Mouse (Mus musculus): ENCODE results near the gene Gm20604. TPM values are rescaled to one million over a fixed set of nuclear protein-coding genes. Genes with fewer than 3 reads are reported as not detected.
A peak's percentile ranks its signal among the peaks of the same experiment; 100 is the strongest.

Gm20604 gene
- polyA plus RNA-seq, 1 experiment from 2014 or later, result 26.5 TPM

GRCm38 (mm10) chr12:102772676-102773075 lies 14.2 kb upstream of the Gm20604 start:
- H3K27ac ChIP-seq (ENCODE audit: low read length), result no peak overlapping the region
- H3K9ac ChIP-seq (ENCODE audit: low read length), result no peak overlapping the region
- 90% methylated on average over 5 of the region's 5 CpGs for WGBS
- ATAC-seq (ENCODE audit: low read depth), result no peak
- no peaks in the 10 kb centered on the region for H3K27me3 ChIP-seq (ENCODE audit: control insufficient read depth, insufficient read depth, low read depth, low read length)
- H3K4me3 ChIP-seq (ENCODE audit: low read length), result no peak overlapping the region
- no peaks in the 10 kb centered on the region for H3K4me1 ChIP-seq (replicated peaks; ENCODE audit: control insufficient read depth, insufficient read depth, low read length)
- H3K4me2 ChIP-seq (ENCODE audit: low read depth, low read length), result no peak overlapping the region
- no peaks in the 10 kb centered on the region for H3K9me3 ChIP-seq (ENCODE audit: control insufficient read depth, low read length)
- H3K36me3 ChIP-seq (ENCODE audit: control insufficient read depth, insufficient read depth, low read length), result peaks cover 43% of the 10 kb centered on the region

GRCm38 (mm10) chr12:102771601-102772000 lies 13.1 kb upstream of the Gm20604 start:
- H3K9me3 ChIP-seq (ENCODE audit: control insufficient read depth, low read length), result no peaks in the 10 kb centered on the region
- no peak for ATAC-seq (ENCODE audit: low read depth)

GRCm38 (mm10) chr12:102769000-102769399 lies 10.5 kb upstream of the Gm20604 start:
- H3K36me3 ChIP-seq (ENCODE audit: control insufficient read depth, insufficient read depth, low read length), result peaks cover 43% of the 10 kb centered on the region
- no peak overlapping the region for H3K9ac ChIP-seq (ENCODE audit: low read length)
- no peaks in the 10 kb centered on the region for H3K27me3 ChIP-seq (ENCODE audit: control insufficient read depth, insufficient read depth, low read depth, low read length)
- H3K4me1 ChIP-seq (replicated peaks; ENCODE audit: control insufficient read depth, insufficient read depth, low read length), result no peaks in the 10 kb centered on the region
- no peaks in the 10 kb centered on the region for H3K9me3 ChIP-seq (ENCODE audit: control insufficient read depth, low read length)
- ATAC-seq (ENCODE audit: low read depth), result no peak
- no peak overlapping the region for H3K4me3 ChIP-seq (ENCODE audit: low read length)
- H3K4me2 ChIP-seq (ENCODE audit: low read depth, low read length), result no peak overlapping the region
- WGBS, result 90% methylated on average over 4 of the region's 4 CpGs
- no peak overlapping the region for H3K27ac ChIP-seq (ENCODE audit: low read length)

More at GRCm38 (mm10) chr12:102771601-102772000, 13.1 kb upstream of the Gm20604 start:
- WGBS, result 95% methylated on average over 8 of the region's 8 CpGs
- Histone ChIP-seq H3K4me2 (ENCODE audit: low read depth, low read length) (no peak overlapping the region), H3K9ac (ENCODE audit: low read length) (no peak overlapping the region), H3K4me1 (replicated peaks; ENCODE audit: control insufficient read depth, insufficient read depth, low read length) (no peaks in the 10 kb centered on the region), H3K4me3 (ENCODE audit: low read length) (no peak overlapping the region), H3K27ac (ENCODE audit: low read length) (no peak overlapping the region), H3K27me3 (ENCODE audit: control insufficient read depth, insufficient read depth, low read depth, low read length) (no peaks in the 10 kb centered on the region), H3K36me3 (ENCODE audit: control insufficient read depth, insufficient read depth, low read length) (peaks cover 45% of the 10 kb centered on the region)

DNA sequence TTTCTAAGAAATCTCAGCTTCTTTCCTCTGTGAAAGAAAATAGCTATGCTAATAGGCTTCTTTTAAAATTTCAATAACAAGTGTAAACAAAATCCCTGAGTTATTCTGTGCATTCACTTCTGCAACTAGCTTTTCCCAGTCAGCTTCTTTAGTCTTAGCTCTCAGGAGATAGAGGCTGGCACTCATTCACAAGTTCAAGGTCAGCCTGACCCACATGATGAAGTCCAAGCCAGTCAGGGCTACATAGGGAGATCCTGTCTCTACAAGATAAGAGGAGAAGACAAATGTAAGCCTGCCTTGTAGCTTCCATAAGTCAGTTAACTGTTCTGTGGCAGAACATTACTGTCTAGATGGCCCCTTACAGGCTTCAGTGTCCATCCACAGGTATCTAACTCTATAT lies 5.2 kb upstream of the Gm20604 start:
- H3K9ac ChIP-seq (ENCODE audit: low read length), result no peak overlapping the region
- H3K4me1 ChIP-seq (replicated peaks; ENCODE audit: control insufficient read depth, insufficient read depth, low read length), result peaks cover 9% of the 10 kb centered on the region
- no peaks in the 10 kb centered on the region for H3K27me3 ChIP-seq (ENCODE audit: control insufficient read depth, insufficient read depth, low read depth, low read length)
- H3K4me2 ChIP-seq (ENCODE audit: low read depth, low read length), result no peak overlapping the region
- no peak for ATAC-seq (ENCODE audit: low read depth)
- peaks cover 16% of the 10 kb centered on the region for H3K36me3 ChIP-seq (ENCODE audit: control insufficient read depth, insufficient read depth, low read length)
- no peak overlapping the region for H3K4me3 ChIP-seq (ENCODE audit: low read length)
- H3K27ac ChIP-seq (ENCODE audit: low read length), result no peak overlapping the region
- no peaks in the 10 kb centered on the region for H3K9me3 ChIP-seq (ENCODE audit: control insufficient read depth, low read length)

DNA sequence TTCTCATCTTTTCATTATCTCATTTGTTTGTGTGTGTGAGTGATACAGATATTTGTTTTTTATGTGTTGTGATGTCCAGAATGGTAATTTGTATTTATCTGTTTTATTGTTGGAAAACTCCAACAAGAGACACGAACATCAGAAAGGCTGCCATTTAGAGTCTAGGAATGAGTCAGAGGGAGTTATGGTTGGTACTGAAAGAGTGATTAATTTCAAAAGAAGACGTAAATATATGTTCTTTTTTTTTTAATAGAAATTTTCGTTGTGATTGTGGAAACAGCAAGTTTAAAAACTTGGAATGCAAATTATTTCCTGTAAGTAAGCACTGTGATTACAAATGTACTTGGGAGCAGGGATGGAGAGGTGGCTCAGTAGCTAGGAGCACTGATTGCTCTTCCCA lies 3.2 kb upstream of the Gm20604 start:
- Histone ChIP-seq H3K36me3 (ENCODE audit: control insufficient read depth, insufficient read depth, low read length) (peaks cover 5% of the 10 kb centered on the region; the same call in 1 of the 2 replicates), H3K9me3 (ENCODE audit: control insufficient read depth, low read length) (no peaks in the 10 kb centered on the region), H3K9ac (ENCODE audit: low read length) (no peak overlapping the region), H3K27ac (ENCODE audit: low read length) (no peak overlapping the region), H3K4me1 (replicated peaks; ENCODE audit: control insufficient read depth, insufficient read depth, low read length) (peaks cover 10% of the 10 kb centered on the region), H3K27me3 (ENCODE audit: control insufficient read depth, insufficient read depth, low read depth, low read length) (no peaks in the 10 kb centered on the region), H3K4me3 (ENCODE audit: low read length) (no peak overlapping the region), H3K4me2 (ENCODE audit: low read depth, low read length) (no peak overlapping the region)
- ATAC-seq (ENCODE audit: low read depth), result no peak
- 78% methylated on average over 3 of the region's 3 CpGs for WGBS

DNA sequence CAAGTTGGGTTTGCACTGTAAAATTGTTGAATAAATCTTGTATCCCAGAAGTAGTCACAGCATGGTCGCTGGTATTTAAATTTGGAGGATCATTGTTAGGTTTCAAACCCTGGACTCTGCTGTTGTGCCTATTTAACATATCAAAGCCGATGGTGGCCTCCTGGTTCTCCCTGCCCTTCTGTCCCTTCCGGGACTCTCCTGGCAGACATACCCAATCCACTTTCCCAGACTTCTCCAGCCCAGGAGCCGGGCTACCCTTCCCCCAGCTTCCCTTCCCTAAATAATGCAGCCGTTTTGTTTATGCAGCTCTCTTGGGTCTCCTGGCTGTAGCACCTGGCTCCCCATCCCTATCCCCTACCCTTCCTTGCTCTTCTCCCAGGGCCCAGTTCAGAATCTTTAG lies 464 bp upstream of the Gm20604 start:
- no peak for ATAC-seq (ENCODE audit: low read depth)
- H3K9ac ChIP-seq (ENCODE audit: low read length), result peak overlapping the region; percentile 73
- H3K4me1 ChIP-seq (replicated peaks; ENCODE audit: control insufficient read depth, insufficient read depth, low read length), result peaks cover 16% of the 10 kb centered on the region
- H3K27ac ChIP-seq (ENCODE audit: low read length), result no peak overlapping the region
- 0 out of 2 replicates have a peak, but pooled peaks cover 2% of the 10 kb centered on the region for H3K36me3 ChIP-seq (ENCODE audit: control insufficient read depth, insufficient read depth, low read length)
- 4% methylated on average over 5 of the region's 5 CpGs for WGBS
- no peaks in the 10 kb centered on the region for H3K9me3 ChIP-seq (ENCODE audit: control insufficient read depth, low read length)
- peak overlapping the region; percentile 70 for H3K4me3 ChIP-seq (ENCODE audit: low read length)
- H3K4me2 ChIP-seq (ENCODE audit: low read depth, low read length), result peak overlapping the region; percentile 83
- no peaks in the 10 kb centered on the region for H3K27me3 ChIP-seq (ENCODE audit: control insufficient read depth, insufficient read depth, low read depth, low read length)

DNA sequence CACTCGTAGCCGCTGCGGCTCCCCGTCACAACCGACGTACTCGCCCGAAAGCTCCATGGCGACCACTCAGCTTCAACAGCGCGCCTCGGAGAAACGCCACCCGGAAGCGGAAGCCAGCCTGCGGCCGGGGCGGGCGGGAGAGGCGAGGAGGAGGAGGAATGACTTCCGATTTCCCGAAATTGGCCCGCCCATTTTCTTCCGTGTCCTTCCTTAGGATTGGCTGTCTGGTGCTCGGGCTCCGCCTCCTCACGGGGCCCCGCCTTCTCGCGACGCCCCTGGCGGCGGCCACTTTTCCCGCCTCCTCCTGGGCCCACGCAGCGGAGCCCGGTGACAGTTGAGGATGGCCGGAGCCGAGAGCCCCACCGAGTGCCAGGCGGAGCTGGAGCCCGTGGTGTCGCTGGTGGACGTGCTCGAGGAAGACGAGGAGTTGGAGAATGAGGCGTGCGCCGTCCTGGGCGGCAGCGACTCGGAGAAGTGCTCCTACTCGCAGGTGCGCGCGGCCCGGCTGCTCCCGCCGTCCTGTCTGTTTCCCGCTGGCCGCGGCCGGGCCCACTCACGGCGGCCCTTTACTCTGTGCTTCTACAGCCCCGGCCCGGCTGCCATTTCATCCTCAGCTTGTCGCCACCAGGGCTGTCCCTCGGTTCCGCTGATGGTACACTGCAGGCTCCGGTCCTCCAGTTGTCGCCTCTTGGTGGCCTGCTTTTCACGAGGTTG lies 626 bp downstream of the Gm20604 start, which contains the start of the genes Gm28051, Gon7 and Ubr7:
TSS of gene Gm28051 (minus strand) at position 77 of the 714 bp plus-strand sequence.
TSS of gene Gon7 (minus strand) at position 115 of the 714 bp plus-strand sequence.
TSS of gene Ubr7 (plus strand) at position 279 of the 714 bp plus-strand sequence.
- Histone ChIP-seq H3K36me3 (ENCODE audit: control insufficient read depth, insufficient read depth, low read length) (0 out of 2 replicates have a peak, but pooled peaks cover 2% of the 10 kb centered on the region), H3K9ac (ENCODE audit: low read length) (peak within 1 kb of the TSS; percentile 73), H3K4me1 (replicated peaks; ENCODE audit: control insufficient read depth, insufficient read depth, low read length) (peaks cover 16% of the 10 kb centered on the region), H3K4me3 (ENCODE audit: low read length) (peak within 1 kb of the TSS; percentile 70), H3K27me3 (ENCODE audit: control insufficient read depth, insufficient read depth, low read depth, low read length) (no peaks in the 10 kb centered on the region), H3K27ac (ENCODE audit: low read length) (peak within 1 kb of the TSS; percentile 95), H3K4me2 (ENCODE audit: low read depth, low read length) (peak within 1 kb of the TSS; percentile 83), H3K9me3 (ENCODE audit: control insufficient read depth, low read length) (no peaks in the 10 kb centered on the region)
- under 1% methylated on average over 73 of the region's 73 CpGs for WGBS
- ATAC-seq (ENCODE audit: low read depth), result peak; percentile 98

DNA sequence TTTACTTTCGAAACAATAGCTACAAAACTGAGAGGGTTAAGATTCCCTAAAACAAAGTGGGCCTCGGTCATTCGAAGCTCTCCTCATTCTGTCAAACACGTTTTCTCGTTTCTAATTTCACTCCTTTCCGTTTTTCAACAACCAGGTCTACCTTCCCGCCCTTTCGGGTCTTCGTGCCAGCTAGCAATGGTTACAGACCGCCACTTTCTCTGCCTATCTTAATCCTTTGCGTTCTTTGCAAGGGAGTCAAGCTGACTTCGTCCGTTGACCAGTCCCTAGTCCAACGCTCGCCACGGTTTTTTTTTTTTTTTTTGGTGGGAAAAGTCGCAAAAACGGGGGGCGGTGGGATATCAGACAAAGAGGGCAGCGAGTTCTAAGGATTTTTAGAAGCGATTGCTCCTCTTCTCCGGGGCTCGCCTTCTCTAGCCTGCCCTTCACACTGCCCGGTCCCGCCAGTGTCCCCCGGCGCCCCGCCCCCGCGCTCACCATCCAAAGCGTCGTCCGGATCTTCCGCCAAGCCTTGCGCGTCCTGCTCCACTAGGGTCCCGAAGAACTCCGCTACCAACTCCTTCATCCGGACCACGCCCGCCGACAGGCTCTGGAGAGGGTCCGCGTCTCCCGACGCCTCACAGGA lies 1.3 kb downstream of the Gm20604 start:
- Histone ChIP-seq H3K4me2 (ENCODE audit: low read depth, low read length) (peak overlapping the region; percentile 73), H3K27me3 (ENCODE audit: control insufficient read depth, insufficient read depth, low read depth, low read length) (no peaks in the 10 kb centered on the region), H3K27ac (ENCODE audit: low read length) (peak overlapping the region; percentile 95), H3K9ac (ENCODE audit: low read length) (peak overlapping the region; percentile 71), H3K4me1 (replicated peaks; ENCODE audit: control insufficient read depth, insufficient read depth, low read length) (peaks cover 16% of the 10 kb centered on the region), H3K36me3 (ENCODE audit: control insufficient read depth, insufficient read depth, low read length) (no peaks in the 10 kb centered on the region), H3K4me3 (ENCODE audit: low read length) (peak overlapping the region; percentile 70), H3K9me3 (ENCODE audit: control insufficient read depth, low read length) (no peaks in the 10 kb centered on the region)
- WGBS, result 1% methylated on average over 43 of the region's 46 CpGs
- ATAC-seq (ENCODE audit: low read depth), result peak; percentile 88

GRCm38 (mm10) chr12:102756304-102756703 lies 2.2 kb downstream of the Gm20604 start:
- no peak overlapping the region for H3K27ac ChIP-seq (ENCODE audit: low read length)
- no peaks in the 10 kb centered on the region for H3K27me3 ChIP-seq (ENCODE audit: control insufficient read depth, insufficient read depth, low read depth, low read length)
- H3K4me2 ChIP-seq (ENCODE audit: low read depth, low read length), result peak overlapping the region; percentile 73
- WGBS, result 59% methylated on average over 7 of the region's 7 CpGs
- H3K36me3 ChIP-seq (ENCODE audit: control insufficient read depth, insufficient read depth, low read length), result no peaks in the 10 kb centered on the region
- ATAC-seq (ENCODE audit: low read depth), result no peak
- peak overlapping the region; percentile 70 for H3K4me3 ChIP-seq (ENCODE audit: low read length)
- H3K4me1 ChIP-seq (replicated peaks; ENCODE audit: control insufficient read depth, insufficient read depth, low read length), result peaks cover 16% of the 10 kb centered on the region
- H3K9ac ChIP-seq (ENCODE audit: low read length), result no peak overlapping the region
- H3K9me3 ChIP-seq (ENCODE audit: control insufficient read depth, low read length), result no peaks in the 10 kb centered on the region

Measured in lung, embryonic 16.5 days (tissue).